Mouse (Mus musculus) midbrain, embryonic 14.5 days (tissue): ENCODE data around the gene Tpp2. TPM values are rescaled to one million over a fixed set of nuclear protein-coding genes. Genes with fewer than 3 reads are reported as not detected.

Experiments
- ATAC-seq: fragments of 200-750 bp; cut with Nextera tagmentation; 2 replicates; pipeline ENCODE4 v1.8.0; 2017; ENCODE audit warnings: moderate number of reproducible peaks, moderate library complexity; ENCODE audit not compliant: low FRiP score, low TSS enrichment
- DNase-seq: peaks from one replicate; pipeline ENCODE4 v3.0.0-alpha.2; 2015
- H3K27ac ChIP-seq: fragments of 300-500 bp; sonication (generic); replicated peaks from 2 replicates; pipeline ENCODE4 v1.5.1; 2014; ENCODE audit warnings: mild to moderate bottlenecking, low read depth, low read length, moderate library complexity
- H3K27me3 ChIP-seq: fragments of 300-500 bp; sonication (generic); 2 replicates; pipeline ENCODE4 v1.6.1; 2014; ENCODE audit warnings: low read length, control low read depth, mixed read lengths; ENCODE audit not compliant: control insufficient read depth, insufficient read depth
- H3K36me3 ChIP-seq: fragments of 300-500 bp; sonication (generic); 2 replicates; pipeline ENCODE4 v1.6.1; 2014; ENCODE audit warnings: low read length, control low read depth; ENCODE audit not compliant: control insufficient read depth, insufficient read depth
- H3K4me1 ChIP-seq: fragments of 300-500 bp; sonication (generic); 2 replicates; pipeline ENCODE4 v1.6.1; 2014; ENCODE audit warnings: mild to moderate bottlenecking, antibody characterized with exemption, low read length, control low read depth; ENCODE audit not compliant: control insufficient read depth, insufficient read depth
- H3K4me2 ChIP-seq: fragments of 300-500 bp; sonication (generic); 2 replicates; pipeline ENCODE4 v1.6.1; 2014; ENCODE audit warnings: mild to moderate bottlenecking, low read length, moderate library complexity
- H3K4me3 ChIP-seq: fragments of 300-500 bp; sonication (generic); replicated peaks from 2 replicates; pipeline ENCODE4 v1.5.1; 2014; ENCODE audit warnings: low read depth, low read length
- H3K9ac ChIP-seq: fragments of 300-500 bp; sonication (generic); replicated peaks from 2 replicates; pipeline ENCODE4 v1.6.1; 2014; ENCODE audit warnings: mild to moderate bottlenecking, low read length, moderate library complexity
- H3K9me3 ChIP-seq: fragments of 300-500 bp; sonication (generic); 2 replicates; pipeline ENCODE4 v1.6.1; 2016; ENCODE audit warnings: low read length, control low read depth, mixed read lengths; ENCODE audit not compliant: control insufficient read depth
- WGBS: fragments of 180-500 bp; shearing (Covaris S2); extraction: QIAGEN DNeasy Blood & Tissue Kit; methylation state at CpG from one replicate; pipeline ENCODE4 v1.1.7; 2014; 5-methylcytosine and 5-hydroxymethylcytosine counted together
- polyA plus RNA-seq: library from polyadenylated mRNA; unstranded; fragments of >200 nt; fragmentation: Nextera tagmentation; extraction: Ambion mirVana; gene quantifications from 2 replicates; pipeline ENCODE4 v1.2.1, GENCODE M21; 2014

Gene Tpp2
- polyA plus RNA-seq, 1 experiment from 2014 or later: 56.3 TPM

DNA sequence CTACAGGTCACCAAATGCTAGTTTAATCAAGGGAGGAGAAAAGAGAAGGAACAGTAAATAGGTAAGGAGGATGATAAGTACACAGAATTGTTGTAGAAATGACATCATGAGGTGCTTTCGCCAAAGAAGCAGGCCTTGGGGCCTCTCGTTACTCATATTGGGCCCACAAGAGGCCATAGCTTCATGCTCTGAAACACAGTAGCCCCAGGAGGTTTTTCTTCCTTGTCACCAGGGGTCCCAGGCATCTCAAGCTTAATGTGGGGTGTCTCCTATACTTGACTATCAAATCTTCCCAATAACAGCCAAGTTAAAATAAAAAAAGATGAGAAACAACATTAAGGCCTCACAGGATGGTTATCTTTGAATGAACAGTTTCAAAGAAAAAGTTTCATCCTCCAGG lies 18.0 kb upstream of the Tpp2 start:
- WGBS: 55% methylated on average over 2 of the region's 2 CpGs
- DNase-seq (no peak), ATAC-seq (no peak)
- Histone ChIP-seq H3K27me3 (no peaks in the 10 kb centered on the region), H3K9ac (no peak overlapping the region), H3K9me3 (no peaks in the 10 kb centered on the region), H3K4me3 (no peak overlapping the region), H3K4me2 (no peak overlapping the region), H3K27ac (no peak overlapping the region), H3K4me1 (no peaks in the 10 kb centered on the region), H3K36me3 (no peaks in the 10 kb centered on the region)

DNA sequence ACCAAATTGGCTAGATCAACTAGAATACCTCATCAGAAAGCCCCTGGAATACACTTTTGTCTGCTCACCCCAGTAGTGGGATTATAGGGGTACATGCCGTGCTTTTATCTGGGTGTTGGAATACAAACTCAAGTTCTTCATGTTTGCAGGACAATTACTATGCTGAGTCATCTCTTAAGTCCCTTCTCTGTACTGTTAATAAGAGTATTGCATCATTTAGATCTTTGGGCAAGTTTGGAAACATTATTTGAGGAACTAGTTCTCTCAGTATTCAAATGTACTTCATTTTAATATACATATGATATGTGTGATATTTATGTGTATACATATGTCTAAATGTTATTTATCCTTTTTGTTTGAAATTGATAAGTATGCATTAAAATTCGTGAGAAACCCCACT lies 16.6 kb upstream of the Tpp2 start:
- no peaks in the 10 kb centered on the region for H3K27me3 ChIP-seq
- H3K4me1 ChIP-seq: no peaks in the 10 kb centered on the region
- DNase-seq (no peak), ATAC-seq (no peak)
- H3K4me3 ChIP-seq: no peak overlapping the region
- H3K27ac ChIP-seq: no peak overlapping the region
- no peak overlapping the region for H3K9ac ChIP-seq
- no peaks in the 10 kb centered on the region for H3K36me3 ChIP-seq
- no peaks in the 10 kb centered on the region for H3K9me3 ChIP-seq
- no peak overlapping the region for H3K4me2 ChIP-seq
- 57% methylated on average over 2 of the region's 2 CpGs for WGBS

DNA sequence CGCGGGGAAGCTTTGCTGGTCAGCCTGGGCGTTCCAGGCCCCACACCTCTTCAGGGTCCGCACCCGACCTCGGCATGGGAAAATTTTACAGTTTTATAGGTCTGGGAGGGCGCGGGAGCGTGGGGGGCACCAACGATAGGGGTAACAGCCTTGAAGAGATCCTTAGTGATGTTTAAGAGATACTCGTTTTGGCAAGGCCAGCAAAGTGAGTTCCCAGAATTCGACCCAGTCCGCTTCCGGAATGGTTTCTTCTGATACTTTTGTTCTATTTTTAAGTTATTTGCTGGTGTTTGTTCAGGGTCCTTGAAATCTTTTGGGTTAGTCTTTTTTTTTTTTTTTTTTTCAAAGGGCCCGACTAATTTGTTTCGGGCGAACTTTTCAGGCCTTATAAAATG lies 966 bp downstream of the Tpp2 start:
- peak overlapping the region; percentile 97 for H3K9ac ChIP-seq
- no peaks in the 10 kb centered on the region for H3K36me3 ChIP-seq
- peak overlapping the region; percentile 99 for H3K4me3 ChIP-seq
- no peaks in the 10 kb centered on the region for H3K27me3 ChIP-seq
- peak overlapping the region; percentile 68 for H3K4me2 ChIP-seq
- 2% methylated on average over 17 of the region's 17 CpGs for WGBS
- ATAC-seq (no peak), DNase-seq (peak; percentile 29)
- peak overlapping the region; percentile 86 for H3K27ac ChIP-seq
- H3K4me1 ChIP-seq: peaks cover 9% of the 10 kb centered on the region
- H3K9me3 ChIP-seq: no peaks in the 10 kb centered on the region

GRCm38 (mm10) chr1:43939310-43939709 lies 5.9 kb downstream of the Tpp2 start:
- Histone ChIP-seq H3K27ac (no peak overlapping the region), H3K4me2 (no peak overlapping the region), H3K36me3 (peaks cover 14% of the 10 kb centered on the region), H3K4me3 (no peak overlapping the region), H3K9ac (no peak overlapping the region), H3K9me3 (no peaks in the 10 kb centered on the region), H3K27me3 (no peaks in the 10 kb centered on the region), H3K4me1 (peaks cover 9% of the 10 kb centered on the region)
- ATAC-seq (no peak), DNase-seq (no peak)
- 93% methylated on average over 1 of the region's 1 CpGs for WGBS

GRCm38 (mm10) chr1:43941476-43942217 lies 8.2 kb downstream of the Tpp2 start:
- Histone ChIP-seq H3K27ac (no peak overlapping the region), H3K36me3 (peaks cover 19% of the 10 kb centered on the region), H3K4me3 (no peak overlapping the region), H3K4me1 (no peaks in the 10 kb centered on the region), H3K9ac (no peak overlapping the region), H3K27me3 (no peaks in the 10 kb centered on the region), H3K9me3 (no peaks in the 10 kb centered on the region), H3K4me2 (no peak overlapping the region)
- WGBS: 96% methylated on average over 7 of the region's 7 CpGs
- ATAC-seq: no peak
- no peak for DNase-seq

GRCm38 (mm10) chr1:43942814-43943213 lies 9.4 kb downstream of the Tpp2 start:
- Histone ChIP-seq H3K27me3 (no peaks in the 10 kb centered on the region), H3K4me2 (no peak overlapping the region), H3K4me1 (no peaks in the 10 kb centered on the region), H3K36me3 (peaks cover 19% of the 10 kb centered on the region), H3K9ac (no peak overlapping the region), H3K4me3 (no peak overlapping the region), H3K9me3 (no peaks in the 10 kb centered on the region), H3K27ac (no peak overlapping the region)
- no peak for ATAC-seq
- DNase-seq: no peak
- 99% methylated on average over 2 of the region's 2 CpGs for WGBS

- H3K4me1 ChIP-seq: no peaks in the 10 kb centered on the region
- no peaks in the 10 kb centered on the region for H3K27me3 ChIP-seq
- peaks cover 46% of the 10 kb centered on the region for H3K36me3 ChIP-seq
- no peak overlapping the region for H3K9ac ChIP-seq
- H3K4me3 ChIP-seq: no peak overlapping the region
- H3K4me2 ChIP-seq: no peak overlapping the region
- no peak overlapping the region for H3K27ac ChIP-seq
- DNase-seq: no peak
- no peak for ATAC-seq
- WGBS: 95% methylated on average over 3 of the region's 3 CpGs
- no peaks in the 10 kb centered on the region for H3K9me3 ChIP-seq
Observed at GRCm38 (mm10) chr1:43953679-43954078, 20.2 kb downstream of the Tpp2 start.

- WGBS: 95% methylated on average over 4 of the region's 4 CpGs
- no peak for ATAC-seq
- no peaks in the 10 kb centered on the region for H3K9me3 ChIP-seq
- no peak overlapping the region for H3K4me2 ChIP-seq
- no peak overlapping the region for H3K4me3 ChIP-seq
- H3K4me1 ChIP-seq: no peaks in the 10 kb centered on the region
- H3K27me3 ChIP-seq: no peaks in the 10 kb centered on the region
- H3K9ac ChIP-seq: no peak overlapping the region
- H3K27ac ChIP-seq: no peak overlapping the region
- DNase-seq: no peak
- peaks cover 48% of the 10 kb centered on the region for H3K36me3 ChIP-seq
Observed at GRCm38 (mm10) chr1:43964381-43964780, 30.9 kb downstream of the Tpp2 start.

DNA sequence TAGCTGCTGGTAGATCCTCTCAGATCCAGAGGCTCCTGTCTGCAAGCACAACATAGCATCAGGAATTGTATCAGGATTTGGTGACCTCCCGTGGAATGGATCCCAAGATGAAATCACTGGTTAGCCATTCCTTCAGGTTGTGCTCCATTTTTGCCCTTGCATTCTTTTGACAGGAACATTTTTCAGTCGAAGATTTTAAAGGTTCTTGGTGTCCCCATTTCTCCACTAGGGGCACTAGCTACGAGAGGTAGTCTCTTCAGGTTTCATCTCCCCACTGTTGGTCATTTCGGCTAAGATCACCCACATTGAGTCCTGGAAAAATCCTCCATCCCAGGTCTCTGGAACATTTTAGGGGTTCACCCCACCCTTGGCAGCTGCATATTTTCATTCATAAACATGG lies 33.3 kb downstream of the Tpp2 start:
- Histone ChIP-seq H3K27me3 (no peaks in the 10 kb centered on the region), H3K36me3 (peaks cover 39% of the 10 kb centered on the region), H3K9ac (no peak overlapping the region), H3K4me3 (no peak overlapping the region), H3K4me2 (no peak overlapping the region), H3K27ac (no peak overlapping the region), H3K9me3 (no peaks in the 10 kb centered on the region), H3K4me1 (no peaks in the 10 kb centered on the region)
- WGBS: 84% methylated on average over 4 of the region's 4 CpGs
- peak; percentile 5 for DNase-seq
- ATAC-seq: no peak
